Mouse (Mus musculus) C2C12 (cell line): ENCODE measurements at regions not wholly inside any gene's neighbourhood (a gene's known extent, or its start where the extent isn't known, plus 50 kb on each side); places are given as distances from the start of the nearest gene placed in this dataset.
A peak's percentile ranks its signal among the peaks of the same experiment; 100 is the strongest.

ENCODE experiments used
- CEBPB ChIP-seq: IDR thresholded peaks from one replicate; pipeline ENCODE4 v1.6.1; 2011; ENCODE audit warnings: low read depth, mild to moderate bottlenecking, control low read depth, moderate library complexity
- CTCF ChIP-seq: IDR thresholded peaks from one replicate; pipeline ENCODE4 v1.5.1; 2011; ENCODE audit not compliant: control insufficient read depth, insufficient read depth, insufficient read length
- FOSL1 ChIP-seq: IDR thresholded peaks from one replicate; pipeline ENCODE4 v1.8.0; 2011; ENCODE audit warnings: mild to moderate bottlenecking, low read length; ENCODE audit not compliant: poor library complexity, insufficient read depth, severe bottlenecking
- MAX ChIP-seq: IDR thresholded peaks from one replicate; pipeline ENCODE4 v1.6.1; 2011; ENCODE audit warnings: mild to moderate bottlenecking, control low read depth
- MYOD1 ChIP-seq: IDR thresholded peaks from one replicate; pipeline ENCODE4 v1.6.1; 2011; ENCODE audit warnings: low read depth; ENCODE audit not compliant: control insufficient read depth, insufficient read length
- MYOG ChIP-seq: IDR thresholded peaks from one replicate; pipeline ENCODE4 v1.6.1; 2011; ENCODE audit not compliant: control insufficient read depth, insufficient read length; ENCODE audit errors: extremely low read depth
- USF1 ChIP-seq: IDR thresholded peaks from one replicate; pipeline ENCODE4 v1.6.1; 2011; ENCODE audit warnings: low read depth, mild to moderate bottlenecking, control low read depth, moderate library complexity

GRCm38 (mm10) chr8:127973194-127973593 is 385.2 kb upstream of the Nrp1 start:
- TF ChIP-seq CTCF (no peak), MYOD1 (no peak), MYOG (no peak), USF1 (no peak), CEBPB (no peak), MAX (no peak), FOSL1 (peak; percentile 86)
